Mouse (Mus musculus): ENCODE results near the gene Nadsyn1.

- TF ChIP-seq CTCF (IDR thresholded peaks at IDR 0.05; ENCODE audit: low read depth) = no peak
- no peak for TF ChIP-seq EP300 (IDR thresholded peaks at IDR 0.05; ENCODE audit: low read depth)
These were observed 53.2 kb downstream of the Nadsyn1 start for GRCm38 (mm10) chr7:143769461-143769860.

Data from heart, postnatal 0 days (tissue).